Mouse (Mus musculus): ENCODE results near the gene Pnmal2. TPM values are rescaled to one million over a fixed set of nuclear protein-coding genes. Genes with fewer than 3 reads are reported as not detected.

Pnmal2 gene
- polyA plus RNA-seq, 1 experiment from 2014 or later: 12.2 TPM

Other genes starting within 250 kb of the Pnmal2 start
- not detected in 2 replicates for gene Ceacam9, start 222.8 kb upstream of the Pnmal2 start, polyA plus RNA-seq (2016; fragmentation: Nextera tagmentation; extraction: Ambion mirVana)
- gene Ap2s1, start 206.3 kb upstream of the Pnmal2 start, polyA plus RNA-seq (2016; fragmentation: Nextera tagmentation; extraction: Ambion mirVana): 277 and 316 TPM in 2 replicates
- 28.8 and 31.6 TPM in 2 replicates for gene Slc1a5, start 163.3 kb upstream of the Pnmal2 start, polyA plus RNA-seq (2016; fragmentation: Nextera tagmentation; extraction: Ambion mirVana)
- gene Strn4, start 128.8 kb upstream of the Pnmal2 start, polyA plus RNA-seq (2016; fragmentation: Nextera tagmentation; extraction: Ambion mirVana): 120 and 153 TPM in 2 replicates
- 29.3 TPM in 2 replicates for gene Fkrp, start 128.0 kb upstream of the Pnmal2 start, polyA plus RNA-seq (2016; fragmentation: Nextera tagmentation; extraction: Ambion mirVana)
- gene Prkd2, start 101.8 kb upstream of the Pnmal2 start, polyA plus RNA-seq (2016; fragmentation: Nextera tagmentation; extraction: Ambion mirVana): 11.2 and 12.6 TPM in 2 replicates
- gene Dact3, start 69.4 kb upstream of the Pnmal2 start, polyA plus RNA-seq (2016; fragmentation: Nextera tagmentation; extraction: Ambion mirVana): 3.2 and 4.9 TPM in 2 replicates
- 7.1 and 9.0 TPM in 2 replicates for gene Gng8, start 52.9 kb upstream of the Pnmal2 start, polyA plus RNA-seq (2016; fragmentation: Nextera tagmentation; extraction: Ambion mirVana)
- gene Ptgir, start 38.2 kb upstream of the Pnmal2 start, polyA plus RNA-seq (2016; fragmentation: Nextera tagmentation; extraction: Ambion mirVana): 0.77 and 1.5 TPM in 2 replicates
- gene Calm3, start 20.6 kb upstream of the Pnmal2 start, polyA plus RNA-seq (2016; fragmentation: Nextera tagmentation; extraction: Ambion mirVana): 170 and 245 TPM in 2 replicates
- gene Pnmal1, start 15.0 kb downstream of the Pnmal2 start, polyA plus RNA-seq (2016; fragmentation: Nextera tagmentation; extraction: Ambion mirVana): 5.8 and 12.7 TPM in 2 replicates
- gene Gm42372, start 38.4 kb downstream of the Pnmal2 start, polyA plus RNA-seq (2016; fragmentation: Nextera tagmentation; extraction: Ambion mirVana): 0.91 and 0.93 TPM in 2 replicates
- gene Ccdc8, start 48.0 kb downstream of the Pnmal2 start, polyA plus RNA-seq (2016; fragmentation: Nextera tagmentation; extraction: Ambion mirVana): 7.3 and 13.5 TPM in 2 replicates
- gene Ppp5c, start 83.2 kb downstream of the Pnmal2 start, polyA plus RNA-seq (2016; fragmentation: Nextera tagmentation; extraction: Ambion mirVana): 126 and 136 TPM in 2 replicates
- gene Hif3a, start 117.7 kb downstream of the Pnmal2 start, polyA plus RNA-seq (2016; fragmentation: Nextera tagmentation; extraction: Ambion mirVana): 4.8 and 5.6 TPM in 2 replicates
- 0.07 and 0.20 TPM in 2 replicates for gene Psg16, start 129.4 kb downstream of the Pnmal2 start, polyA plus RNA-seq (2016; fragmentation: Nextera tagmentation; extraction: Ambion mirVana)
- gene Ceacam3, start 205.6 kb downstream of the Pnmal2 start, polyA plus RNA-seq (2016; fragmentation: Nextera tagmentation; extraction: Ambion mirVana): not detected in 2 replicates

All from hindbrain, embryonic 10.5 days (tissue).